Mouse (Mus musculus) central nervous system, embryonic 14 days (tissue): Measurements from ENCODE around the gene Rere. TPM values are rescaled to one million over a fixed set of nuclear protein-coding genes. Genes with fewer than 3 reads are reported as not detected.

Source experiments
- polyA plus RNA-seq: library from polyadenylated mRNA; depleted of rRNA; stranded (reverse); fragments of >200 nt; gene quantifications from 2 replicates; pipeline ENCODE4 v1.2.3, GENCODE M21; 2012; rRNA removed

The Rere gene
- polyA plus RNA-seq, result 49.3 and 58.2 TPM in 2 replicates

DNA sequence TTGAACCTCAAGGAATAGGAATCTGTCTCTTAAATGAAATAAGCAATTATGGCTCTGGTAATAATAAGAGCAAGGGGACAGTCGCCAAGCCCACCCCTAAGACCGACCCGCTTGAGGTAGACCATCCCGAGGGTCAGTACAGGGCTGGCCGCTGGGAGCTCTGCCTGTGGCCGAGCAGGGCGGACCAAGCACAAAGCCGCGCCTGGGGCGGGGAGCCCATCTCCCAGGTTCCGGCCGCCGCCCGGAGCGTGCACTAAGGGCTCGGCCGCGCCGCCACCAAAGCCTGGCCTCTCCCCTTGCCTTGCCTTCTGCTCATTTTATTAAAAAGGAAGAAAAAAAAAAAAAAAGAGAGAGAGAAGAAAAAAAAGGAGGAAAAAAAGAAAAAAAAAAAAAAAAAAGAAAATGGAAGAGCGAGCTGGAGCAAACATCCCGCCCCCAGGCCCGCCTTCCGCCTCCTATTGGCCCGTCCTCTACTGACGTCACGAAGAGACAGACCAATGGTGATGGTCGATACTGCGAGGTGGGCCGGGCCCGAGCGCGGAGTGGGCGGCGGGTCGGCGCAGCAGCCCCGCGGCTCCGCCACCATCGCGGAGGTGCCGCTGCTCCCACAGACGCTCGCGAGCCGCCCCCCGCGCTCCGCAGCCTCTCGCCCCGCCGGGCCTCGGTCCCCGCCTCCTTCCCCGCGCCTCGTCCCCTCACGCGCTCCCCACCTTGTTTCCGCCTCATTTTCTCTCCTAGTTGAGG lies at the start of gene Rere:
TSS of gene Rere (plus strand) at position 629 of the 744 bp plus-strand sequence.

DNA sequence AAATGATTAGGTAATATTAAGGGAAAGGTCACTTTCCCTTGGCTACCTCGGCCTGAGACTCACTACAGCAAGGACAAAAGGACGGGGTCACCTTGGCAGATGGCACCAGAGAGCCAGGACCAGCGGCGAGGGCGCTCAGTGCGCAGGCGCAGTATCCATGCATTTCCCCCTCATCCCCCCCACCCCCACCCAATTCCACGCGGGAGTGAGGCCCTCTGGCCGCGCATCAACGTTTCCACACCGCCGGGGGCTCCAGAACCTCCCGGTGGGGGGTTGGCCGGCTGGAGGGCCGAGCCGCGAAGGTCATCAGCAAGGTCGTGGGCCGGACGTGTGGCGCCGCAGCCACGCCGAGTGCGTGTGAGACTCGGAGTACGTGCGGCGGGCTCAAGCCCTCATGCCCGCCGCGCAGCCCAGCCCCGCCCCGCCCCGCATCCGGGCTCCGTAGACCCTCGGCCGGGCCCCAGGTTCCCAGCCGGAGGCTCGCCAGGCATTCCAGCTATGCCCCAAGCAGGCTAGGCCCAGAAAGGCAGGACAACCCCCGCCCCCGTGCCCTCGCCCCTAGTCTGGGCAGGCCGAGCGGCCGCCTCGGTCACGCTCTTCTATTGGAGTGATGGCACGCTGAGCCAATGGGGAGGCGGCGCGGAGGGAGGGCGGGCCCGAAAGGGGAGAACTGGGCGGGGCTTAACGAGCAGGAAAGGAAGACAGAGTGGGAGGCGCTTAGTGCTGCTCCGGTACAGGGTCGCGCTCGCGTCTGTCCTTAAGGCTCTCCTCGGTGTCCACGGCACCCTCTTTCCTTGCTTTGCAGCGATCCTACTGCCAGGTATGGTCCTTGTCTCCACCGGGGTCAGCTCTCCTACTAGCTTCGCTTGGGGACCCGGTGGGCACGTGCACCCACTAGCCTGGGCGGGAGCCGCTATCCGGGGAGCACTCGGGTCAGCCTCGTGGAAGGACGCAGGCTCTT lies 44.6 kb upstream of the Rere start, which contains the start of gene Eno1:
TSS of gene Eno1 (plus strand) at position 201 of the 961 bp plus-strand sequence.

DNA sequence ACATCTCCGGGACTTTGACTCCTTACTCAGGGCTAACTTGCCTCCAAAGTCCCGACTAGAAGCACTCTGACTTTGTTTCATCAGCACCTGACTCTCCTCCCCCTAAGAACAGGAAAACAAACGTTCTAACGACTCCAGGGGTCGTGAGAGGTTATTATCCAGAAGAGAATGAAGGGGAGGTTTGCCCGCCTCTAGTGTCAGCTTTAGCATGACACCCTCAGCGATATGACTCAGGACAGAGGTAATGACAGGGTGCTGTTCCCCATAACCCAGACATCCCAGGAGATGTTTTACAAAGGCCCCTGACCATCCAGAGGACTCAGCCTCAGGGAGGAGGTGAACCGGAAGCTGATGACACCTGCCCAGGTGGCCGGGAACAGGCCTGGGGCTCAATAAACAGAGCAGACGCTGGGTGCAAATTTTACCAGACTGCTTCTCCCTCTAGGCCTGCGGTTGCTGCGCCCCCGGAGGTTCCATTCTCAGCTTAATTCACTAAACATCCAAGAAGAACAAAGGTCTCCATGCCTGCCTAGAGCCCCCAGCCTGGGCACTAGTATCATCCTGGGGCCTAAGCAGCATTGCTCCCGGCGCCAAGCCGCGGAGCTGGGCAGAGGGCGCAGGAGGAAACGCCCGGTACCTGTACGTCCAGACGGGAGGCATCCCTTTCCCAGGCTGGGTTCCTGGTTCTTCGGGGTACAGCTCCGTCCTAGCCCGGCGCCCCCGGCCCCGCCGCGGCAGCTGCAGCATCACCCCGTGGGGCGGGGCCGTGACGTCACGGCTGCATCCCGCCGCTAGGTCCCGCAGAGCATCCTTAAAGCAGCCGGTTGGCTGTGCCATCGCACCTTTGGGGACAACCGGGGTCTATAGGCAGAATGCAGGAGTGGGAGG lies 370.2 kb downstream of the Rere start, which contains the start of gene Slc45a1:
TSS of gene Slc45a1 (minus strand) at position 785 of the 888 bp plus-strand sequence.

Other genes starting within 250 kb of the Rere start
- 0.63 and 1.2 TPM in 2 replicates for gene Gpr157, start 194.3 kb upstream of the Rere start, polyA plus RNA-seq
- gene Slc2a5, start 162.4 kb upstream of the Rere start, polyA plus RNA-seq, result 1.8 and 2.1 TPM in 2 replicates
- gene Slc2a7, start 132.7 kb upstream of the Rere start, polyA plus RNA-seq, result not detected in 2 replicates
- 0.05 and 0.31 TPM in 2 replicates for gene Car6, start 80.3 kb upstream of the Rere start, polyA plus RNA-seq
- gene Eno1, start 44.9 kb upstream of the Rere start, polyA plus RNA-seq, result 438 and 445 TPM in 2 replicates